Mouse (Mus musculus): ENCODE results near the gene Rab13.

Gene Rab13

DNA sequence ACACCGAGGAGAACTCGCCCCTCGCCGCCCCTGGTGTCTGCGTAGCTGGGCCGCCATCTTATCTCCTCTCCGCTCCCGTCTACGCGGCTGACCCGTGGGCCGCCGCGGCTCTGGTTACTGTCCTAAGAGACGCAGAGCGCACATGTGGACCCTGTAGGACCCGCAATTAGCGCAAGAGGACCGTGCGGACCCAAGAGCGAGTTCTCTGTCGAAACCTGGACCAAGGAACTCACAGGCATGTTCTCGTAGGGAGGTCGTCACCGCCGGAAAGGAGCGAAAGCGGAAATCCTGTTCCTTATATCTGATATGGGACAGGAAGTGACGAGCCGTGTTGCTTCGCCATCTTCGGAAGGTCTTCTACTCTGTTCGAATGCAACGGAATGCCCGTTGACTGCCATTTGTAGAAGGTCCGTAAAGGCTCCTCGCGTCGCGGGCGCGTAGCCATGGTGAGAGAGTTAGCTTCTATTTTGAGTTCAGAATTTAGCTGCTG is at the start of gene Rab13, which contains the start of gene Rps27:
Gene Rab13, plus strand, starts transcription at position 319 of the 490 bp plus-strand sequence.
Gene Rps27, minus strand, starts transcription at position 275 of the 490 bp plus-strand sequence.
- DNase-seq: peak; percentile 76

GRCm38 (mm10) chr3:90179566-90179965 is 33.9 kb upstream of the Rab13 start:
- no peak for DNase-seq

- DNase-seq: no peak
Observed at GRCm38 (mm10) chr3:90183581-90183980, 29.9 kb upstream of the Rab13 start.

DNA sequence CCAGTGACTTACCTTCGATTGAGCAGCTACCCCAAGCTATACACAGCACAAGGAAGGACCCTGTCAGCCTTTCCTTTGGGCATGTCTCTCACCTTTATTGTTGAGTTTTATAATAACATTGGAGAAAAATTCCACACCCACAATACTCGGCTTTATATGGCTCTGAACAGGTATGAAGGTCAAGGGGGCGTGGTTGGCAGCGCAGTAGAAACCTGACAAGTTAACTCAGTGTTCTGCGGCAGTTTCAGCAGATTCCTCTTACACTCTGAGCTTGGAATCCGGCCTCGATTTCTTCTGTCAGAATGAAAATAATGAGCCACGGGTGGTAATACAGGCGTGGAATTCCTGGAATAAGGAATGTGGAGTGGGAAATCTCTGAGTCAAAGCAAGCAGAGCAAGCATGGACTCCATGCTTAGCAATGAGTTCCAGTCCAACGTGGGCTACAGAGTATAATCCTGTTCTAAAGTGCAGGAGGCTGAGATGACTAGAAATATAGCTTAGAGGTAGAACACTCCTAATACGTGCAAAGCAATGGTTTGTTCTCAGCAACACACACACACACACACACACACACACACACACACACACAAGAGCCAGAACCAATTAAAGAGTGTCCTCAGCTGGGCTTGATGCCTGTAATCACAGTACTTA is 22.5 kb upstream of the Rab13 start:
- DNase-seq: no peak

DNA sequence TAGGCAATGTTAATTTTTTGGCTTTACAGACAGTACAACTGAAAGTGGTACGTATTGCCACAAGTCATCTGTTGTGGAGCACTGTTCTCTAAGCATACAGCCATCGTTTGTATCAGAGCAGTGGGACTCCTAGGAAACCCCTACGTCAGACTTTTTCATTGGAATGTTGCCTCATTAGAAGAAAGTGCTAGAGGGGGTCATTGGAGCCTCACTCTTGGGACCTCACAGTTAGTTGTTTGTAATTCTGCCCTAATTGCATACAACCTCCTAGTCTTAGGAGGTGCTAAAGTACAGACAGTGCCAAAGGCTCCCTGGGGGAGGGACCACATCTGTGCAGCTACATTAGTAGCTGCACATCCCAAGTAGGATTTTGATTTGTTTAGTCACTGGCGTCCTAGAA is 18.7 kb upstream of the Rab13 start:
- DNase-seq: no peak

DNA sequence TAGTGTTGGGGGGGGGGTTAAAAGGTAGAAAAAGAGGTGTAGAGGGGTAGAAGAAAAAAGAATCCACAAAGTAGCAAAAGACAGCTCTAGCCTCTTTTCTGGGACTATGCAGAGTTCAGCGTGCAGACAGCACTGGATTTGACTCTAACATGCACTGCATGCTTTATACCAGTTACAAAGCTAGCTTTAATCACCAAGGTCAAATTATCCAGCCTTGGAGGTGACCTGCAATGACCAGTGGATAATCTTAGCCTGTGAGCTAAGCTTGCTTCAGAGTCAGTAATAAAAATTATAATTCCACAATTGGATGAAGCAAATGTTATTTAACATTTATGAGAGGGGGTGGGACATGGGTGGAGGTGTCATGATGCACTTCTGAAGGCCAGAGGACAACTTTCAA is 17.9 kb upstream of the Rab13 start:
- no peak for DNase-seq

GRCm38 (mm10) chr3:90197548-90197947 is 15.9 kb upstream of the Rab13 start:
- DNase-seq: no peak

DNA sequence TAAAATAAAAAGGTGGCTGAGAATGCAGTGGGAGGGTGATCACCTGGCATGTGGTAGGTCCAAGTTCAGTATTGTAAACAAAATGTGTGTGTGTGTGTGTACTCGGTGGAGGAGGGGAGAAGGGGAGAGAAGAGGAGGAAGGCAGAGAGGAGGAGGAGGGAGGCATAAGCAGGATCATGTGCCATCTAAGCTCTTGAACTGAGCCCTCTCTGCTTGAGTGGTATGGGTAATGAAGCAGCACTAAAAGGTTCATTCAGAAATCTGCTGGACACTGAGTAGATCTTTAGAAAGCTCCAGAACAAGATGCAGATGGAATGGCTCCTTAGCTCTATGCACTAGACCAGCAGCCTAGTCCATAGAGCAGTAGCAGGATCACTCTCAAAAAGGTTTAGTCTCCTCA is 10.6 kb upstream of the Rab13 start:
- DNase-seq: no peak

GRCm38 (mm10) chr3:90203619-90204018 is 9.9 kb upstream of the Rab13 start:
- DNase-seq: no peak

DNA sequence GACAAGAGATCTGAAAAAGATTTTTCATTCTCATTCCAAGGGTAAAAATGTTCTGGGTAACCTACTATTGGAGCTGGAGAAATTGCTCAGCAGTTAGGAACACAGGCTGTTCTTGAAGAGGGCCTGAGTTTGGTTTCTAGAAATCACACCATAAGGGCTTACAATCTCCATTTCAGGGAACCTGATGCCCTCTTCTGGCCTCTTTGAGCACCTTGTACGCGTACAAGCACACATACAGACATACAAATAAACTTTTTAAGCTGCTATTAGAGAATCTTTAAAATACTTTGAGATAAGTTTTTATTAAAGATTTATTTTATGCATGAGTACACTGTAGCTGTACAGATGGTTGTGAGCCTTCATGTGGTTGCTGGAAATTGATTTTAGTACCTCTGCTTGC is 8.9 kb upstream of the Rab13 start:
- no peak for DNase-seq

DNA sequence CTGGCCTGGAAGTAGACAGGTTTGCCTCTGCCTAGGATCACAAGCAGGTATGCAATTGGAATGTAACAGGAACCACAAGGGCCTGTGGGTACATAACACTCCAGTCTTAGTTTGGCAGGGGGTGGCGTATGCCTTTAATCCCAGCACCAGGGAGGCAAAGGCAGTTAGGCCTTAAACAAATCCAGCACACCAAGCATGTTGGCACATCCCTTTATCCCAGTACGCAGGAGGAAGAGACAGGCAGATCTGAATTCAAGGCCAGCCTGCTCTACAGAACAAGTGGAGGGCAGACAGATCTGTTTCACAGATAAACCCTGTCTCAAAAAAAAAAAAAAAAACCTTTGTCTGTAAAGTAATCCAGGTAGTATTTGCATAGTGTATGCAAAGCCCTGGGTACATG is 4.8 kb upstream of the Rab13 start:
- DNase-seq: no peak

- no peak for DNase-seq
Observed at GRCm38 (mm10) chr3:90209908-90210566, 3.5 kb upstream of the Rab13 start.

DNA sequence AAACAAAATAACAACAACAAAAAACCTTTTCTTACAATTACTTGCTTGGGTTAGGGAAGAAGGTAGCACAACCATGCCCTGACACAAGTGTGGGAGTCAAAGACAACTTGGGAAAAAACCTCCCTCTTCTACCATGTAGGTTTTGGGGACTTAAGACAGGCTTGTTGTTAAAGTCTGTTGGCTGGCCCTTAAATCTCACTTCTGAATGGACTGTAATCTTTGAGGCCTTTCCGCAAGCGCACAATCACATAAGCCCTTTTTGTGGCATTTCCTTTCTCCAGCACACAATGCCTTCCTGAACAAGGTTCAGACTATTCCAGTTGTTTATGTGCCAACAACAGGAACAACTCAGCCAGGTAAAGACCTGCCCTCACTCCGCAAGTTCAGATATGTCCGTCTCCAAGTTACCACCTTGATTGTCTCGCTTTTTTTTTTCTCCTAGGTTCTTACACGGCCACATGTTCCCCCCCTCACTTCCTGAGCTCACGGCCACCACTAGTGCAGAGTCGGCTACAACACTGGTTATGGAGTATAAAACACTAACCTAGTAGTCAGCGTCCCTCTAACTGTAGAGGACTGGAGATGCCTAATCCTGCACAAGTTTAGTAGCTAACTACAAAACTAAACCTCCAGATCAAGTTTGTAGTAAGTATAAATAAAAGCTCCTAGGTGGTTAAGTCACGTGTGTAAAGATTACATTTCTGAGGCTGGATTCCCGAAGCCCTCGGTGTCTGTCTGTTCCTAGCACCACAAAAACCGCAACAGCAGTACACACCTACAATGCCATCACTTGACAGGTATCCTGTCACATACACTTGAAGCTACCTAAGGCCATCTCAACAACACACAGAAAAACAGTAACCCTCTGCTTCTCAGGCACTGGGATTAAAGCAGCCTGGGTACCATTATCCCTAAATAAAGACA is 1.8 kb upstream of the Rab13 start:
- DNase-seq: no peak

- DNase-seq: no peak
Observed at GRCm38 (mm10) chr3:90212723-90213122, 772 bp upstream of the Rab13 start.

DNA sequence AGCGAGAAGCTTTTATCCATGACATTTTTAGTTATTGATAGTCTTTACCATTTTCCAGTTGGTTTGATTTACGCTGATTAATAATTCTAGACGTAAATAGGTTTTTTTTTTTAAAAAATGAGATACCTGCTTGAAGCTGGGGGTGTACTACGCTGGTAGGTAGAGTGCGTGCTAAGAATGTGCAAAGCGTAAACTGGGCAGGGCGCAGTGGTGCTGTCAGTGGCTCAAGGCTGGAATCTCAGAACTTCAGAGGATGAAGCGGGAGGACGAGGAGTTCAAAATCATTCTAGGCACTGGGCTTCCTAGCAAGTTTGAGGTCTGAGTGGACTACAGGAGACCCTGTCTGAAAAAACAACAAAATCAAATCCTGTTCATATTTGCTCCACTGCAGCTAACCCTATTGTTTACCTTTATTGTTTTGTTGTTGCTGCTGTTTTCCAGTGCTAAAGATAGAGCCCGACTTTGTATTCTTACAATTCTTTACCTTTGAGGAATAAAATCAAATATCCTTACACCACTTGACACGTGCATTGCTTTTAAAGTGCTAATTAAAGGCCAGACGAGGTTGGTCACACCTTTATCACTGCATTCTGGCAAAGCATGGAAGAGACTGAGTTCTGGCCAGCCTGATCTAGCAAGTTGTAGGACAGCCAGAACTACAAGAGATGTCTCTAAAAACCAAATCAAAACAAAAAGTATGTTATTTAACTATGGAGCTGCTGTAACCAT is 625 bp downstream of the Rab13 start:
- DNase-seq: peak; percentile 14

DNA sequence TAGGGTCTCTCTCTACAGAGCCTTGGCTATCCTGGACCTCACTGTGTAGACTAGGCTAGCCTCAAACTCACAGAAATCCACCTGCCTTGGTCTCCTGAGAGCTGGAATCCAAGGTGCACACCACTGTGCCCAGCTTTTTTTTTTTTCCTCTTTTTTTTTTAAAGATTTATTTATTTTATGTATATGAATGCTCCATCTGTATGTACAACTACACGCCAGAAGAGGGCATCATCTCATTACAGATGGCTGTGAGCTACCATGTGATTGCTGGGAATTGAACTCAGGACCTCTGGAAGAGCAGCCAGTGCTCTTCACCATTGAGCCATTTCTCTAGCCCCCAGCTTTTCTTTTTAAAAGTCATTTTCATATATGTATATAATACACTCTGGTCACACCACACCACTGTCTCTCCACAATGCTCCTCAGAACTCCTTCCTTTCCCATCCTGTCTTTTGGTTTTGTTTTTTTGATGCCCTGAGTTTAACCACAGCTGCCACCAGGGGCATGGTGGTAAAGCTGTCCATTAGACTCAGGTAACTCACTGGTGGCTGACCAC is 2.4 kb downstream of the Rab13 start:
- no peak for DNase-seq

- DNase-seq: peak; percentile 53
Observed at GRCm38 (mm10) chr3:90220088-90220487, 6.6 kb downstream of the Rab13 start.

DNA sequence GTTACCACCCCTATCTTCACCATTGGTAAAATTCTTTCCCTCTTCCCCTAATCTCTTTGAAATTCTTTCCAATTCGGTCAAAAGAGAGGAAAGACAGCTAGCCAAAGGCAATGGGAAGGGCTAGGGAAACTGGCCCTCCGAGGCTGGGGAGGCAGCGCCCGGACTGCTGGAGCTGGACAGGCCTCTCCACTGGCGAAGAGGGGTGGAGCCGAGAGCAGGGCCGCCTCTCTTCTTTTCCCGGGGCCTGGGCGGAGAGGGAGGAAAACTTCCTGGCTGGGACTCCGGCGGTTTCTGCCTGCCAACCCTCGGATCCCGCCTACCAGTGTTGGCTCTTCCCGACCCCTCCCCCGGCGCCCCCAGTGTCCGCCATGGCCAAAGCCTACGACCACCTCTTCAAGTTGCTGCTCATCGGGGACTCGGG is 7.0 kb downstream of the Rab13 start:
- DNase-seq: peak; percentile 41

DNA sequence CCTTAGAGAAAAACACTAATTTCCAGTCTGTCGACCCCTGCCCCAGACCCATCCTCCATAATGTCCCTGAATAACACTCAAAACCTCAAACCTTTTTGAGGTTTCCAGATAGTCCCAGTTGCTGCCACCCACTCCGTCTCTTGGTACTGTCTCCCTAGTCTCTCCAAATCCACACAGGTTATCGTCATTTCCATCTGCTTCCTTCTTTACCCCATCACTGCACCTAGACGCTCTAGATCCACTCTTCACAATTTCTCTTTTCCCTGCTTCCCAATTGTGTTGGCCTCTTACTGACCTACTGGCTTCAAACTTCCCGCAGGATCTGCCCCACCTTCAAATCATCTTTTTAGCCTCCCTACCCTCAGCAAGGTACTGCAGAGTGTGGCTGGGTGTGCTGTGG is 7.6 kb downstream of the Rab13 start:
- DNase-seq: no peak

- no peak for DNase-seq
Observed at GRCm38 (mm10) chr3:90222455-90222854, 9.0 kb downstream of the Rab13 start.

- no peak for DNase-seq
Observed at GRCm38 (mm10) chr3:90222941-90223340, 9.4 kb downstream of the Rab13 start.

GRCm38 (mm10) chr3:90224331-90224730 is 10.8 kb downstream of the Rab13 start:
- DNase-seq: no peak
